Mouse (Mus musculus) spleen, adult 2 months (tissue): ENCODE measurements around the gene Ubash3b.

Experiments used
- CTCF ChIP-seq: fragments of 200-500 bp; IDR thresholded peaks from 2 replicates; pipeline ENCODE4 v1.5.1; 2011; ENCODE audit warnings: mild to moderate bottlenecking, inconsistent platforms; ENCODE audit not compliant: insufficient read depth, insufficient read length, insufficient replicate concordance; ENCODE audit errors: extremely low read depth
- POLR2A ChIP-seq: fragments of 200-500 bp; IDR thresholded peaks from 2 replicates; pipeline ENCODE4 v1.6.1; 2011; ENCODE audit warnings: low read depth, low read length, inconsistent platforms

- TF ChIP-seq CTCF (no peak), POLR2A (no peak)
Observed at GRCm38 (mm10) chr9:41136691-41137467, 24.6 kb downstream of the Ubash3b start.
